Mouse (Mus musculus): ENCODE measurements around the gene Trim66. TPM values are rescaled to one million over a fixed set of nuclear protein-coding genes. Genes with fewer than 3 reads are reported as not detected.

The Trim66 gene
- total RNA-seq, 2 experiments from 2014 or later, result 0.10 to 0.33 TPM

- no peak for DNase-seq
Measured at GRCm38 (mm10) chr7:109454856-109455255, 53.1 kb downstream of the Trim66 start.

GRCm38 (mm10) chr7:109448060-109448459 lies 59.9 kb downstream of the Trim66 start:
- DNase-seq, result no peak

DNA sequence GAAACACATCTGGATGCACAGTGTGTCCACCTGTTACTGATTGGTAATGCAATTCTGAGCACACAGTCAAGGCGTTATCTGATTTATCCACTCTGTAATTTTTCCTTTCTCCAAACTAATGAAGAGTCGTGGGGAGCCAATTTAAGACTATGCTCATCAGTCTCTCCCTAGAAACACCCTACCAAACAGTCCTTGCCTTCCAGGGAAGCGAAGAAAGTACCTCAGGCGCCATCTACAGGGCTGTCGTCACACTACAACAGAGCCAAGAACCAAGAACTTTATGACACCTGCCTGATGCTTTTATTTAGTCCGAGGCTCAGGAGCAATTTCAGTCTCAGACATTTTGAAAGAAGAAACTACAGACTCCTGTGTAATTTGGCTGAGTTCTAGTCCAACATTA lies 62.9 kb downstream of the Trim66 start:
- DNase-seq, result peak; percentile 43 to 46

DNA sequence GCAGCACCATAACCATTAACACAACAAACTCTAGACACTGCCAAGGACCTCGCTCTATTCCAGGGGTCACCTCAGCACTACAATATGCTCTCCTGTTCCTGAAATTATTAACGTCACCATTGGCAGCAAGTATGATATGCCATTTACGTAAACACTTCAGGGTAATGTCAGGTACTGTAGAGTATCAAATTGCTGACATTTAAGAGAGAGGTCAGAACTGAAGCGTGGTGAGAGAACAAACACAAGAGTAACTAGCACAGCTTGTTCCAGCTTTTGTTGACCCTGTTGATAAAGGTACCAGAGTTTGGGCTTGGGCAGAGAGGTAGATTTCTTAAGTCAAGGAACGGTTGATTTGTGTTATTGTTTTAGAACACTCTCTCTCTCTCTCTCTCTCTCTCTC lies 65.2 kb downstream of the Trim66 start:
- DNase-seq, result no peak

DNA sequence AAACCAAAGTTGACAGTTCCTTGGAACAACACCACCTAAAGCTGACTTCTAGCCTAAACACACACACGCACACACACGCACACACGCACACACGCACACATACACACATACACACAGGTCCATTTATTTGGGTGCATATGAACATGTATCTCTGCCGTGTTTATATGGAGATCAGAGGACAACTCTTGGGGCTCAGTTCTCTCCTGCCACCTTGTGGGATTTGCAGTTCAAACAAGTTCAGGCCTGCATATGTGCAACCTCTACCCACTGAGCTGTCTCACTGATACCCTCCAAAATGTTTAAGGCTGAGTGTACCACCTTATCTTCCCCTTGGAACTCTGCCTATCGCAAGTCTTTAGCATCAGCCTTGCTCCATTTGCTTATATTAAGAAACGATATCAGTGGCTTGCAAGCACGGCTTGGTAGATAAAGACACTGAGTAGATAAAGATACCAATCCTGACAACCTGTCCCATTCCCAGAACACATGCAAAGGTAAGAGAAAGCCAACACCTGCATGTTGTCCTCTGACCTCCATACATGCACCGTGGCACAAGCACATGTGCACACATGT lies 67.2 kb downstream of the Trim66 start:
- no peak for DNase-seq

- DNase-seq, result peak; percentile 45 to 49
Measured at GRCm38 (mm10) chr7:109438781-109439591, 68.9 kb downstream of the Trim66 start, which contains the start of gene Stk33. Stk33 (minus strand) TSS chr7:109439081.

GRCm38 (mm10) chr7:109424422-109425159 lies 83.3 kb downstream of the Trim66 start:
- no peak for DNase-seq

GRCm38 (mm10) chr7:109422803-109423202 lies 85.1 kb downstream of the Trim66 start:
- DNase-seq, result no peak

DNA sequence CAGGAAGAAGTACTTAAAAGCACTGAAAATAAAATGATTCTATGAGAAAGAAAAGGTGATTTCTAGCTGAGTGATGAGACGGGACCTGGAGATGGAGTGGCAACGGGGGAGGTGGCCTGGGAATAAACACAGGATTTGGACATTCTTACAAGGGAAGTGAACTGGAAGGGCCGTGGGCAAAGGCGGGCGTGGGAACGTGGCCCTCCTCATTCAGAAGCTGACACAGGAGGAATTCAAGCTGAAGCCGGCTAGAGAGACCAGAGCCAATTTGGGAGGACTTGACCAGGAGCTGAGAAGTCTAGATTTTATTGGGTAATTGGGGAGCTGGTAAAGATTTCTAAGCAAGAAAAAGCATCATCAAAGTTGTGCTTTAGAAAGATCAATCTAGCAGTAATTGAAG lies 102.4 kb downstream of the Trim66 start:
- DNase-seq, result no peak

DNA sequence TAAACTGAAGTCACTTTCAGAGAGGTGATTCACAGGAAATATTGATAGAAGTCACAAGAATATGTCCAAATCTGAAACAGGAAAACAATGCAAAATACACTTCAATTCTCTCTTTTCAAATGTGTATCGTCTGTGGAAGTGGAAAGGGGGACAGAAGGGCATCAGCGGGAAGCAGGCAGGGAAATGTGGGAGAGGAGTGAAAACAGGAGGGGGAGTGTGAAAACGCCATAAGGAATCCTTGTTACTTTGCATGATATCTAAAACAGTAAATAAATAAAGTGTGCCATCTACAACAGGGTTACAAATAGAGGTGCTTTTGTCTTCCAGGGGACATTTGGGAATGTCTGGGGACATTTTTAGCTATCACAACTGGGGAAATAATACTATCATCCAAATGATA lies 108.6 kb downstream of the Trim66 start:
- DNase-seq, result no peak

Small RNA genes lying within 50 kb of the gene (microRNA-seq; reads per million reads assigned to microRNA genes)
- 1.00 reads per million for gene Gm47284

Other genes with a start within 250 kb of the Trim66 start
- under 1 TPM; 0.33 TPM for gene Stk33, start 69.1 kb downstream of the Trim66 start, total RNA-seq (2021)
- gene Rpl27a, start 11.0 kb upstream of the Trim66 start, total RNA-seq (2021), result 100 to 1,000 TPM; 206 to 235 TPM
- 10 to 100 TPM; 37.9 to 45.8 TPM for gene St5, start 195.5 kb upstream of the Trim66 start, total RNA-seq (2021)
- gene Akip1, start 195.6 kb upstream of the Trim66 start, total RNA-seq (2021), result 10 to 100 TPM; 23.6 to 30.0 TPM
- gene BC051019, start 215.7 kb upstream of the Trim66 start, total RNA-seq (2021), result not detected
- gene Ascl3, start 223.6 kb upstream of the Trim66 start, total RNA-seq (2021), result not detected
- 10 to 100 TPM; 43.9 to 47.2 TPM for gene Tmem9b, start 244.7 kb upstream of the Trim66 start, total RNA-seq (2021)